Mouse (Mus musculus): ENCODE measurements around the gene Lig1. TPM values are rescaled to one million over a fixed set of nuclear protein-coding genes. Genes with fewer than 3 reads are reported as not detected.
"Not testable (repeated sequence)": the region's sequence is repeated elsewhere in the genome, so short reads cannot be mapped to it uniquely, and the experiment has no call there.

Gene Lig1
- polyA plus RNA-seq, 1 experiment from 2014 or later: 53.4 TPM

DNA sequence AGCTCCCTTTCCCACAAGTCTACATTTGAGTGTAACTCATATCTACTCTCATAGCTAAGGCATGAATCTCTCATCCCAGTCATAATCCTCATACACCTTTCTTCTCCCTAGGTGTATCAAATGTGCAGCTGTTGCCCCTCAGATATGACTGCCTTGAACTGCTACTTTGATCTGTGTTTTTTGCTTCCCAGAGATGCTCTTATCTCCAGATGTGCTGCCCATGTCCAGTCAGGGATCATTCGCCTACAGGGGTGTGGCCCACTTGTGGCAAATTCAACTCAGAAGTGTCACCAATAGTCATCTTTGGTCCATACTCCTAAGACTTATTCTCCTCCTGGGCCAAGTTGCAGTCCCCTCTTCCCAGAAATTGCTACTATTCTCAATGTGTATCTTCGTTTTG, 750 bp downstream of the Lig1 start:
- peak overlapping the region; percentile 89 to 98 for H3K27ac ChIP-seq (replicated peaks in 1 of 2; ENCODE audit: control insufficient read depth in 1 of 2, insufficient read depth in 1 of 2, low read depth in 2 of 2, low read length in 2 of 2)
- H3K9me3 ChIP-seq (ENCODE audit: control insufficient read depth, low read length): no peaks in the 10 kb centered on the region
- H3K4me1 ChIP-seq (ENCODE audit: control insufficient read depth in 2 of 2, insufficient read depth in 2 of 2, low read length in 2 of 2): peaks cover 0 to 4% of the 10 kb centered on the region in 2 experiments; a peak in 1 of 4 replicates
- 6% methylated on average over 2 of the region's 2 CpGs for WGBS
- peak overlapping the region; percentile 84 for H3K4me2 ChIP-seq (ENCODE audit: low read length)
- no peak for ATAC-seq (ENCODE audit: insufficient number of reproducible peaks, insufficient read depth, low FRiP score, low read depth)
- H3K4me3 ChIP-seq (ENCODE audit: control insufficient read depth in 1 of 2, insufficient read depth in 1 of 2, low read depth in 1 of 2, low read length in 2 of 2): peak overlapping the region; percentile 78 to 89
- H3K27me3 ChIP-seq (ENCODE audit: control insufficient read depth, insufficient read depth, low read length): no peaks in the 10 kb centered on the region
- H3K36me3 ChIP-seq (ENCODE audit: control insufficient read depth, insufficient read depth, low read length): peaks cover 51% of the 10 kb centered on the region
- peak overlapping the region; percentile 84 for H3K9ac ChIP-seq (ENCODE audit: low read length)

DNA sequence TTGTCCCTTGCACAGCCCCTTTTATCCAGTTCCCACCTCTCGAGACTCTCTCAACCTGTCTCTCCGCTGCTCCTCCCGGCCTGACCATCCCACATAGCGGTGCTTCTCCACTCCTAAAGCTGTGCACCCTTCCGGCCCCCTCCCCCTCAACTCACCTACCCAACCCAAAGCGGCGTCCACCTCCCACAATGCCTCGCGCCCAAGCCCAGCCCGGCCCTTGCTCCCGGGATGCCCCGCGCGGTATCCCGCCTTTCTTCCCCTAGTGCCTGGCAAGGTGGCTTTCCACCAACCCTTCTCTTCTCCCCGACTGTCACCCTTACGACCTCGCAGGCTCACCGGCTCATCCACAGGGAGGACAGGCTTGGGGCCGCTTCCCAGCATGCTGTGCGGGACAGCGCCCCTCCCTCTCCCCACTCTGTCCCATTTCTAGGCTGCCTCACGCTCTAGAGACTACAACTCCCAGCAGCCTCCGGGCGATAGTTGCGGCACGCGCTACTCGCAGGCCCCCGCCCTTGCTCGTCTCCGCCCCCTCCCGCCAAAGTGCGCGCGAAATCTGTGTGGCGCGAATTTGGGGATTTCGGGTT, 1.3 kb downstream of the Lig1 start, which contains the start of gene Zswim9:
TSS of gene Zswim9 (minus strand) at position 414 of the 584 bp plus-strand sequence.
- Histone ChIP-seq H3K36me3 (ENCODE audit: control insufficient read depth, insufficient read depth, low read length) (peaks cover 54% of the 10 kb centered on the region), H3K27ac (replicated peaks in 1 of 2; ENCODE audit: control insufficient read depth in 1 of 2, insufficient read depth in 1 of 2, low read depth in 2 of 2, low read length in 2 of 2) (peak within 1 kb of the TSS; percentile 89 to 98), H3K4me2 (ENCODE audit: low read length) (peak within 1 kb of the TSS; percentile 84), H3K27me3 (ENCODE audit: control insufficient read depth, insufficient read depth, low read length) (no peaks in the 10 kb centered on the region), H3K9ac (ENCODE audit: low read length) (peak within 1 kb of the TSS; percentile 84), H3K4me3 (ENCODE audit: control insufficient read depth in 1 of 2, insufficient read depth in 1 of 2, low read depth in 1 of 2, low read length in 2 of 2) (peak within 1 kb of the TSS; percentile 78 to 89), H3K4me1 (ENCODE audit: control insufficient read depth in 2 of 2, insufficient read depth in 2 of 2, low read length in 2 of 2) (peaks cover 0 to 4% of the 10 kb centered on the region in 2 experiments; a peak in 1 of 4 replicates), H3K9me3 (ENCODE audit: control insufficient read depth, low read length) (no peaks in the 10 kb centered on the region)
- under 1% methylated on average over 39 of the region's 39 CpGs for WGBS
- ATAC-seq (ENCODE audit: insufficient number of reproducible peaks, insufficient read depth, low FRiP score, low read depth): peak; percentile 98

DNA sequence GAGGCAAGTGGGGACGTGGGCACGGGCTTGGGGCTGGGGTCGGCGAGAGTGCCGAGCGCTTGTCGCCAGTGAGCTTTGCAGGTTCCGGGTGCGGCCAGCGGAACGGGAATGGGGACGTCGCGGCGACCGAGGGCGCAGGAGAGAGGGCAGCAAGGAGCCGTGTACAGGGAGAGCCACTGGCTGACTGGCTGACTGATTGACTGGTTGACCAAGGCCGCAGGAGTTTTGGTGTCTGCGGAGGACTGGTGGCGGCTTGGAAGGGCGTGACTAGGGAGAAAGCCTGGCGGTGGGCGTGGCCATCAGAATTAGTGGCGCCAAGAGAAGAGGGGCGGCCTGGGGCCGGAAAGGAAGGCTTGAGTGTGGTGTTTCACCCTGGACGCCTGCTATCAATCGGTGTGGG, 1.9 kb downstream of the Lig1 start:
- peaks cover 51% of the 10 kb centered on the region for H3K36me3 ChIP-seq (ENCODE audit: control insufficient read depth, insufficient read depth, low read length)
- peak; percentile 51 for ATAC-seq (ENCODE audit: insufficient number of reproducible peaks, insufficient read depth, low FRiP score, low read depth)

DNA sequence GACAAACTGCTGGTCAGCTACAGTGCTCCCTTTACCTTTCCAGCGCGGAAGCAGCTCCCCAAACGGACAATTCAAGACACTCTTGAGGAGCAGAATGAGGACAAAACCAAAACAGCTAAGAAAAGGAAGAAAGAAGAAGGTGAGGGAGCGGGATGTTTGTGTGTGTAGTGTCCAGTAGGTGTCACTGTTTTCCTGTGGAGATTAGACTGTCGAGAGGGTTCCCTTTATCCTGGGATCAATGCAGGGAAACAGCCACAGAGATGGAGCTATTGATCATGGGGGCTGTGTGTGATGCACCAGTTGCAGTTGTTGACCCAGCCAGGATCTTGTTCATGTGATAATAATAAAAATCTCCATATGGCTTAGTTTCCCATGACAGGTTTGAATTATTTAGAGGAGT, 11.5 kb downstream of the Lig1 start:
- no peak for ATAC-seq (ENCODE audit: insufficient number of reproducible peaks, insufficient read depth, low FRiP score, low read depth)
- peaks cover 97% of the 10 kb centered on the region for H3K36me3 ChIP-seq (ENCODE audit: control insufficient read depth, insufficient read depth, low read length)
- H3K4me2 ChIP-seq (ENCODE audit: low read length): no peak overlapping the region
- H3K4me3 ChIP-seq (ENCODE audit: control insufficient read depth in 1 of 2, insufficient read depth in 1 of 2, low read depth in 1 of 2, low read length in 2 of 2): no peak overlapping the region
- H3K27me3 ChIP-seq (ENCODE audit: control insufficient read depth, insufficient read depth, low read length): no peaks in the 10 kb centered on the region
- H3K27ac ChIP-seq (replicated peaks in 1 of 2; ENCODE audit: control insufficient read depth in 1 of 2, insufficient read depth in 1 of 2, low read depth in 2 of 2, low read length in 2 of 2): no peak overlapping the region
- no peaks in the 10 kb centered on the region for H3K9me3 ChIP-seq (ENCODE audit: control insufficient read depth, low read length)
- no peaks in the 10 kb centered on the region for H3K4me1 ChIP-seq (ENCODE audit: control insufficient read depth in 2 of 2, insufficient read depth in 2 of 2, low read length in 2 of 2)
- WGBS: 42% methylated on average over 5 of the region's 5 CpGs
- no peak overlapping the region for H3K9ac ChIP-seq (ENCODE audit: low read length)

More for the DNA sequence above, 1.9 kb downstream of the Lig1 start:
- WGBS: 3% methylated on average over 13 of the region's 29 CpGs
- peak overlapping the region; percentile 49 to 89; a peak in 3 of 4 replicates for H3K27ac ChIP-seq (replicated peaks in 1 of 2; ENCODE audit: control insufficient read depth in 1 of 2, insufficient read depth in 1 of 2, low read depth in 2 of 2, low read length in 2 of 2)
- peak overlapping the region; percentile 84 for H3K9ac ChIP-seq (ENCODE audit: low read length)
- peak overlapping the region; percentile 78 to 89 for H3K4me3 ChIP-seq (ENCODE audit: control insufficient read depth in 1 of 2, insufficient read depth in 1 of 2, low read depth in 1 of 2, low read length in 2 of 2)
- not testable (repeated sequence) for H3K27me3 ChIP-seq (ENCODE audit: control insufficient read depth, insufficient read depth, low read length); H3K4me1 ChIP-seq (ENCODE audit: control insufficient read depth in 2 of 2, insufficient read depth in 2 of 2, low read length in 2 of 2); H3K9me3 ChIP-seq (ENCODE audit: control insufficient read depth, low read length)
- peak overlapping the region; percentile 84 for H3K4me2 ChIP-seq (ENCODE audit: low read length)

DNA sequence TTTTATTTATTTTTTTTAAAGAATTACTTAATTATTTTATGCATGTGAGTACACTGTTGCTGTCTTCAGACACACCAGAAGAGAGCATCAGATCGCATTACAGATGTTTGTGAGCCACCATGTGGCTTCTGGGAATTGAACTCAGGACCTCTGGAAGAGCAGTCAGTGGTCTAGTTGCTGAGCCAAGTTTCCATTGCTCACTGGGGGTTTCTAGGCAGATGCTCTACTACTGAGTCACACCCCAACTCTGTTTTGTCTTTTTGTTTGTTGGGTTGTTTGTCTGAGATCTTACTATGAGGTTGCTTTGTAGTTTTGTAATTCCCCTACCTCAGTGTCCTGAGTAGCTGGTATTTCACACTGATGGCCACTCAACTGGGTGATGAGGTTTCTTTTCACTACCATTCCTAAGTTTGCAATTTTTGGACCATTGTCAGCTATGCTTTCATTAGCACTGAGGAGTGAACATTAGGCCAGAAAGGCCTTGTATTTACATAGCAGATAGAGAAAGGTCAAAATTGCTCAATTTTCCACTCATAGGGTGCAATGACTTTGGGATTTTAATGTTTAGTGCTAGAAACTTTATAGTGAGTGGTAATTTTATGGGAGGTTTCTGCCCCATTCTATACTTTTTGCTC, 13.1 kb downstream of the Lig1 start:
- no peaks in the 10 kb centered on the region for H3K27me3 ChIP-seq (ENCODE audit: control insufficient read depth, insufficient read depth, low read length)
- H3K9me3 ChIP-seq (ENCODE audit: control insufficient read depth, low read length): no peaks in the 10 kb centered on the region
- H3K27ac ChIP-seq (replicated peaks in 1 of 2; ENCODE audit: control insufficient read depth in 1 of 2, insufficient read depth in 1 of 2, low read depth in 2 of 2, low read length in 2 of 2): no peak overlapping the region
- WGBS: 90% methylated on average over 1 of the region's 1 CpGs
- no peak overlapping the region for H3K4me3 ChIP-seq (ENCODE audit: control insufficient read depth in 1 of 2, insufficient read depth in 1 of 2, low read depth in 1 of 2, low read length in 2 of 2)
- peaks cover 99% of the 10 kb centered on the region for H3K36me3 ChIP-seq (ENCODE audit: control insufficient read depth, insufficient read depth, low read length)
- no peaks in the 10 kb centered on the region for H3K4me1 ChIP-seq (ENCODE audit: control insufficient read depth in 2 of 2, insufficient read depth in 2 of 2, low read length in 2 of 2)
- no peak for ATAC-seq (ENCODE audit: insufficient number of reproducible peaks, insufficient read depth, low FRiP score, low read depth)
- no peak overlapping the region for H3K4me2 ChIP-seq (ENCODE audit: low read length)
- H3K9ac ChIP-seq (ENCODE audit: low read length): no peak overlapping the region

DNA sequence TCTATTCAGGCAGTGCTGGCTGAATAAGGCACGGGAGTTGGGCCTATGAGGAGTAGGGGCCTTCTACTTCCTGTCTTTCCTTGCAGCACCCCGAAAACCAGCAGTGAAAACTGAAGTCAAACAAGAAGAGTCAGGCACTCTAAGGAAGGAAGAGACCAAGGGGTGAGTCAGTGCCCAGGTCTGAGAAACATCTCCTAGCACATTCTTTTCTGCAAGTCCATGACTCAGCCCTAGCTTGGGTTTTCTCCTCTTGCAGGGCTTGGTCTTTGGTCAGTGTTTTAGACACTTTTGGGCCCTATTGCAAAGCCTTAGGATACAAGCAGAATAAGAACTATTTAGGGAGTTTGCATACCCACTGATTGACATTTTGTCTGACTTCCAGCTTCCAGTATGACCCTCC, 14.3 kb downstream of the Lig1 start:
- Histone ChIP-seq H3K9ac (ENCODE audit: low read length) (no peak overlapping the region), H3K36me3 (ENCODE audit: control insufficient read depth, insufficient read depth, low read length) (peaks cover 99% of the 10 kb centered on the region), H3K4me1 (ENCODE audit: control insufficient read depth in 2 of 2, insufficient read depth in 2 of 2, low read length in 2 of 2) (no peaks in the 10 kb centered on the region), H3K9me3 (ENCODE audit: control insufficient read depth, low read length) (no peaks in the 10 kb centered on the region), H3K4me2 (ENCODE audit: low read length) (no peak overlapping the region), H3K4me3 (ENCODE audit: control insufficient read depth in 1 of 2, insufficient read depth in 1 of 2, low read depth in 1 of 2, low read length in 2 of 2) (no peak overlapping the region), H3K27ac (replicated peaks in 1 of 2; ENCODE audit: control insufficient read depth in 1 of 2, insufficient read depth in 1 of 2, low read depth in 2 of 2, low read length in 2 of 2) (no peak overlapping the region), H3K27me3 (ENCODE audit: control insufficient read depth, insufficient read depth, low read length) (no peaks in the 10 kb centered on the region)
- no peak for ATAC-seq (ENCODE audit: insufficient number of reproducible peaks, insufficient read depth, low FRiP score, low read depth)
- 89% methylated on average over 2 of the region's 2 CpGs for WGBS

DNA sequence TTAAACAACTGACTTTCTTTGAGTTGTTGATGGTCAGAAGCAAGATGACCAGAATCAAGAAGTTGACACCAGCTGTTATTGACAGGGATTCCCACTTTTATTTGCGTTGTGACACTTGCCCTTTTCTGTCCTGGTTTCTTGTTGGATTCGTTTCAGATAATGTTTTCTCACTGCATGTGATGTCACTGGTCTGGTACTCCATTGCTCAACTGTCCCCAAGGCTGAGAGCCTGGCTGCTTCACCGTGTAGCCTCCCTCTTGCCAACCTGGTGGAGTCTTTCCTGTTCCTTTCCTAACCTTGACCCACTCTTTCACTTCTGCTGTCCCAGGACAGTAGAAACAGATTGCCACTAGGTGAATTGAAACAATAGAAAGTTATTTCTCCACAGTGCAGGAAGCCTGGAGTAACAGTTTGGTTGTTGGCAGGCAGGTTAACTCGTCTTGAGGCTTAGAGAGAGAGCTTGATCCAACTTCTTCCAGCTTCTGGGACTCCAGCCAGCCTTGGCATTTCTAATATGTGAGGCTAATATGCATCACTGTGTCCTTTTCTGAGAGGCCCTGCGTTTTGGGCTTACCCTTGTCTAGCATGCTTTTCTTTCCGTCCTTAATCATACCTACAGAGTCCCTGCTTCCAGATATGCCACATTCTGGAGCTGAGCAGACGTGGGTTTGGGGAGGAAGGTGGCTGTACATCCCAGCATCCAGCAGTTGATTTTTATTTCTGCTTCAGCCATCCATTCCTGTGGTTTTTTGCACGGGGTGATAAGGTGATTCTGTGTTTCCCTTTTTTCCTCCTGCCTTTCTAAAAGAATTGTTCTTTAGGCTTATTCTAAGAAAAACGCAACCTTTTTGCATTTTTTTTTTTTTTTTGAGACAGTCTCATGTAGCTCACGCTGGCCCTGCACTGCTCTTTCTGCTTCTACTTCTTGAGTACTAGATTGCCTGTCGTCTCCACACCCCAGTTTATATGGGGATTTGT, 17.1 kb downstream of the Lig1 start:
- H3K4me3 ChIP-seq (ENCODE audit: control insufficient read depth in 1 of 2, insufficient read depth in 1 of 2, low read depth in 1 of 2, low read length in 2 of 2): no peak overlapping the region
- H3K9me3 ChIP-seq (ENCODE audit: control insufficient read depth, low read length): no peaks in the 10 kb centered on the region
- no peak overlapping the region for H3K27ac ChIP-seq (replicated peaks in 1 of 2; ENCODE audit: control insufficient read depth in 1 of 2, insufficient read depth in 1 of 2, low read depth in 2 of 2, low read length in 2 of 2)
- ATAC-seq (ENCODE audit: insufficient number of reproducible peaks, insufficient read depth, low FRiP score, low read depth): no peak
- peaks cover 100% of the 10 kb centered on the region for H3K36me3 ChIP-seq (ENCODE audit: control insufficient read depth, insufficient read depth, low read length)
- 79% methylated on average over 11 of the region's 11 CpGs for WGBS
- no peaks in the 10 kb centered on the region for H3K4me1 ChIP-seq (ENCODE audit: control insufficient read depth in 2 of 2, insufficient read depth in 2 of 2, low read length in 2 of 2)
- no peak overlapping the region for H3K9ac ChIP-seq (ENCODE audit: low read length)
- no peak overlapping the region for H3K4me2 ChIP-seq (ENCODE audit: low read length)
- no peaks in the 10 kb centered on the region for H3K27me3 ChIP-seq (ENCODE audit: control insufficient read depth, insufficient read depth, low read length)

All from heart, embryonic 14.5 days (tissue).